Mouse (Mus musculus) midbrain, postnatal 0 days (tissue): ENCODE results near the gene Vmn1r10. TPM values are rescaled to one million over a fixed set of nuclear protein-coding genes. Genes with fewer than 3 reads are reported as not detected.

Experiments used
- ATAC-seq: fragments of 200-750 bp; cut with Nextera tagmentation; 2 replicates; pipeline ENCODE4 v1.8.0; 2017; ENCODE audit warnings: moderate number of reproducible peaks, mild to moderate bottlenecking, moderate TSS enrichment, moderate library complexity; ENCODE audit not compliant: low FRiP score
- DNase-seq: peaks from one replicate; pipeline ENCODE4 v3.0.0-alpha.2; 2015; ENCODE audit warnings: low spot score
- H3K27ac ChIP-seq: fragments of 300-500 bp; sonication (generic); 2 replicates; pipeline ENCODE4 v1.5.1; 2014; ENCODE audit warnings: low read depth, mild to moderate bottlenecking, low read length, mixed read lengths
- H3K27me3 ChIP-seq: fragments of 300-500 bp; sonication (generic); 2 replicates; pipeline ENCODE4 v1.6.1; 2014; ENCODE audit warnings: low read length, control low read depth, mixed read lengths; ENCODE audit not compliant: insufficient read depth
- H3K36me3 ChIP-seq: fragments of 300-500 bp; sonication (generic); 2 replicates; pipeline ENCODE4 v1.6.1; 2014; ENCODE audit warnings: low read length, control low read depth, mixed read lengths; ENCODE audit not compliant: insufficient read depth
- H3K4me1 ChIP-seq: fragments of 300-500 bp; sonication (generic); 2 replicates; pipeline ENCODE4 v1.6.1; 2014; ENCODE audit warnings: mild to moderate bottlenecking, control low read depth, antibody characterized with exemption, low read length, mixed read lengths; ENCODE audit not compliant: insufficient read depth
- H3K4me2 ChIP-seq: fragments of 300-500 bp; sonication (generic); 2 replicates; pipeline ENCODE4 v1.6.1; 2014; ENCODE audit warnings: low read depth, mild to moderate bottlenecking, low read length, mixed read lengths; ENCODE audit not compliant: poor library complexity, severe bottlenecking
- H3K4me3 ChIP-seq: fragments of 300-500 bp; sonication (generic); 2 replicates; pipeline ENCODE4 v1.5.1; 2014; ENCODE audit warnings: low read depth, mild to moderate bottlenecking, low read length, moderate library complexity
- H3K9ac ChIP-seq: fragments of 300-500 bp; sonication (generic); replicated peaks from 2 replicates; pipeline ENCODE4 v1.6.1; 2014; ENCODE audit warnings: mild to moderate bottlenecking, low read length, moderate library complexity, mixed read lengths; ENCODE audit not compliant: poor library complexity, severe bottlenecking
- H3K9me3 ChIP-seq: fragments of 300-500 bp; sonication (generic); 2 replicates; pipeline ENCODE4 v1.6.1; 2016; ENCODE audit warnings: low read length, control low read depth
- CTCF ChIP-seq: IDR thresholded peaks from 2 replicates; pipeline ENCODE4 v1.5.1; 2016; ENCODE audit warnings: antibody characterized with exemption, mild to moderate bottlenecking
- WGBS: fragments of 180-500 bp; shearing (Covaris S2); extraction: QIAGEN DNeasy Blood & Tissue Kit; methylation state at CpG from one replicate; pipeline ENCODE4 v1.1.7; 2014; 5-methylcytosine and 5-hydroxymethylcytosine counted together
- polyA plus RNA-seq: library from polyadenylated mRNA; unstranded; fragments of >200 nt; fragmentation: Nextera tagmentation; extraction: Ambion mirVana; gene quantifications from 2 replicates; pipeline ENCODE4 v1.2.1, GENCODE M21; 2015
- total RNA-seq: library from RNA; depleted of rRNA; stranded (reverse); fragments of >200 nt; gene quantifications from 2 replicates; pipeline ENCODE4 v1.2.3, GENCODE M21; 2014; rRNA removed

Vmn1r10 gene
- not detected in 2 replicates for total RNA-seq
- polyA plus RNA-seq, result not detected in 2 replicates

DNA sequence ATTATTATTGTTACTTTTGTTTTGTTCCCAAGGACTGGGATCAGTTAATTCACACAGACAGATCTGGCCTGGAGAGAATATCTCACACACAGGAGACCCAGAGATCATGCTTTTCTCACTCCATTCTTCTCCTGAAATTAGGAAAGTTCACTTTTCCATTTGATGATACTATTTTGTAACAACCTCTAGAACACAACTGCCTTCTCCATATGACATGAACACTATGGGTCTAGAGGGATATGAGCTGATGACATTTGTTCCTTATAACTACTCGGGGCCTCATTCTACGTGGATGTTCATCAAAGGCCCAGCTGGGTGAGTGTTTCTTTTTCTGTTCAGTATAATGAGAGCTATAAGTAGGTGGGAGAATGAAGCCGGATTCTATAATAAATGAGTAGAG lies at the start of gene Vmn1r10:
Vmn1r10 (plus strand) TSS at position 301 of the 400 bp plus-strand sequence.
- Histone ChIP-seq H3K27ac (no peak within 1 kb of the TSS), H3K4me2 (no peak within 1 kb of the TSS), H3K9me3 (no peaks in the 10 kb centered on the region), H3K9ac (no peak within 1 kb of the TSS), H3K4me1 (no peaks in the 10 kb centered on the region), H3K27me3 (no peaks in the 10 kb centered on the region), H3K4me3 (no peak within 1 kb of the TSS), H3K36me3 (no peaks in the 10 kb centered on the region)
- WGBS, result 85% methylated on average over 3 of the region's 3 CpGs
- DNase-seq, result no peak
- TF ChIP-seq CTCF, result no peak
- no peak for ATAC-seq

DNA sequence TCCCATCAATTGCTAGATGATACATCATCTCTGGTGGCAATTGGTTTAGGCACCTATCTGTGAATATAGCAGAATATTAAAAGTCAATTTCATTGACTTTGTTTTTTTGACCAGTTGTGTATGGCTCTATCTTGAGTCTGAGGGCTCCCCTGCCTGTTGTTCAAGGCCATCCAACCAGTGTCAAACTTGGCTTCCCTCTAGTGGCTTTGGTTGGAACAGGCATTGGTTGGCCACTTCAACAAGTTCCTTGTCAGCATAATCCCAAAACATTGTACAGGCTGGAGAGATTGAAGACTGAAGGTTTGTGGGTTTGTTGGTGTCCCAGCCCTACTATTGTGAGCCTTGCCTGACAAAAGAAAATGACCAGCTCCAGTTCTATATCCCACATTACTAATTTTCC lies 45.5 kb upstream of the Vmn1r10 start:
- DNase-seq, result no peak
- no peaks in the 10 kb centered on the region for H3K9me3 ChIP-seq
- TF ChIP-seq CTCF, result peak; percentile 5; the same call in 1 of the 2 replicates
- H3K4me3 ChIP-seq, result no peak overlapping the region
- no peak overlapping the region for H3K4me2 ChIP-seq
- no peak for ATAC-seq
- H3K27ac ChIP-seq, result no peak overlapping the region
- no peaks in the 10 kb centered on the region for H3K4me1 ChIP-seq
- no peaks in the 10 kb centered on the region for H3K36me3 ChIP-seq
- H3K27me3 ChIP-seq, result no peaks in the 10 kb centered on the region
- no peak overlapping the region for H3K9ac ChIP-seq

DNA sequence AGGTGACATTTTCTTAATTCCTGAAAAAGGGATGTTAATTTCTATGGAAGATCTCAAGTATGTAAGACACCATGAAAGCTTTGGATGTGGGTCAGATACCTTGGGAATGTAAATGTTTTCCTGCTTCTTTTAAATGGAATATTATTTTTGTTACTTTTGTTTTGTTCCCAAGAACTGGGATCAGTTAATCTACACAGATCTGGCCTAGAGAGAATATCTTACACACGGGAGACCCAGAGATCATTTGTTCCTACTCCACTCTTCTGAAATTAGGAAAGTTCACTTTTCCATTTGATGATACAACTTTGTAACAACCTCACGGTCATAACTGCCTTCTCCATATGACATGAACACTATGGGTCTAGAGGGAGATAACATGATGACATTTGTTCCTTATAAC lies 42.8 kb upstream of the Vmn1r10 start, which contains the start of gene Vmn1r9:
Vmn1r9 (plus strand) TSS at position 301 of the 400 bp plus-strand sequence.
- Histone ChIP-seq H3K4me2 (no peak within 1 kb of the TSS), H3K9me3 (no peaks in the 10 kb centered on the region), H3K27me3 (no peaks in the 10 kb centered on the region), H3K36me3 (no peaks in the 10 kb centered on the region), H3K4me1 (no peaks in the 10 kb centered on the region), H3K4me3 (no peak within 1 kb of the TSS), H3K9ac (no peak within 1 kb of the TSS), H3K27ac (no peak within 1 kb of the TSS)
- WGBS, result 81% methylated on average over 2 of the region's 2 CpGs
- ATAC-seq (no peak), DNase-seq (no peak)
- no peak for TF ChIP-seq CTCF

DNA sequence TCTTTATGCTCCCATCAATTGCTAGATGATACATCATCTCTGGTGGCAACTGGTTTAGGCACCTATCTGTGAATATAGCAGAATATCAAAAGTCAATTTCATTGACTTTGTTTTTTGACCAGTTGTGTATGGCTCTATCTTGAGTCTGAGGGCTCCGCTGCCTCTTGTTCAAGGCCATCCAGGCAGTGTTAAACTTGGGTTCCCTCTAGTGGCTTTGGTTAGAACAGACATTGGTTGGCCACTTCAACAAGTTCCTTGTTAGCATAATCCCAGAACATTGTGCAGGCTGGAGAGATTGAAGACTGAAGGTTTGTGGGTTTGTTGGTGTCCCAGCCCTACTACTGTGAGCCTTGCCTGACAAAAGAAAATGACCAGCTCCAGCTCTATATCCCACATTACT lies 2.9 kb upstream of the Vmn1r10 start:
- H3K4me1 ChIP-seq, result no peaks in the 10 kb centered on the region
- no peak for TF ChIP-seq CTCF
- no peak for DNase-seq

DNA sequence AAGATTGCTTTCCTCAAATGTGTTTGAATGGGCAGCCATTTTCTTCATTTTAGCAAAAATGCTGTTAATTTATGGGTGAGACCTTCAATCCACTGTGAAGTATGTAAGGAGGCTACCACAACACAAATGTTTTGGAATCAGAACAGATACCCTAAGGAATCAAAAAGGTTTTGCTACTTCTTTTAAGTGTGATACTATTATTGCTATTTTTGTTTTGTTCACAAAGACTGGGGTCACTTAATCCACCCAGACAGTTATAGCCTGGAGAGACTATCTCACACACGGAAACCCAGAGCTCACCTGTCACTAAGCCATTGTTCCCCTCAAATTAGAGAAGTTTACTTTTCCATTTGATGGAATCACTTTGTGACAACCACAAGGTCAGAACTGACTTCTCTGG lies 23.9 kb downstream of the Vmn1r10 start, which contains the start of gene Vmn1r11:
Vmn1r11 (plus strand) TSS at position 301 of the 400 bp plus-strand sequence.
- DNase-seq, result no peak
- ATAC-seq, result no peak
- Histone ChIP-seq H3K27me3 (no peaks in the 10 kb centered on the region), H3K4me2 (no peak within 1 kb of the TSS), H3K9me3 (no peaks in the 10 kb centered on the region), H3K27ac (no peak within 1 kb of the TSS), H3K9ac (no peak within 1 kb of the TSS), H3K36me3 (no peaks in the 10 kb centered on the region), H3K4me1 (no peaks in the 10 kb centered on the region), H3K4me3 (no peak within 1 kb of the TSS)
- WGBS, result 63% methylated on average over 1 of the region's 1 CpGs
- no peak for TF ChIP-seq CTCF

More for the DNA sequence above, 2.9 kb upstream of the Vmn1r10 start:
- Histone ChIP-seq H3K4me2 (no peak overlapping the region), H3K4me3 (no peak overlapping the region), H3K27ac (no peak overlapping the region), H3K9ac (no peak overlapping the region), H3K36me3 (no peaks in the 10 kb centered on the region), H3K9me3 (no peaks in the 10 kb centered on the region), H3K27me3 (no peaks in the 10 kb centered on the region)
- ATAC-seq, result no peak
- WGBS, result 83% methylated on average over 1 of the region's 1 CpGs

DNA sequence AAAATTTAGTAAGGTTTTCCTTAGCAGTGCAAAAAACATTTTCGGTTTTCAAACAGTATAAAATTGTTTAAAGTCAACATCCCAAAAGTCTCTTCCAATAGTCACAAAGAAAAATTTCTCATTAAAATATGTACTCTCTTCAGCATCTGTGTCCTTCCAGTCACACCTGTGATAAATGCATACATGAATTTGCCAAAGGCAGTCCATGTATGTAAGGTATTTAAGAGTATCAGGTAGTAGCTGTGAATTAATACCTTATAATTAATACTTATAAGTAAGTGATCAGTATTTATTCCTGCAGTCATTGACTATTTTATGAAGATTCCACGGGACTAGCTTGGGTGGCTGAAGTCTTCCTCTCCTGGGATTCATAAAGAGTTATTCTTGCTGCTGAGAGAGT lies 47.4 kb downstream of the Vmn1r10 start, which contains the start of gene Vmn1r12:
Vmn1r12 (plus strand) TSS at position 301 of the 400 bp plus-strand sequence.
- TF ChIP-seq CTCF, result no peak
- DNase-seq, result no peak
- Histone ChIP-seq H3K27ac (no peak within 1 kb of the TSS), H3K4me3 (no peak within 1 kb of the TSS), H3K36me3 (no peaks in the 10 kb centered on the region), H3K9me3 (no peaks in the 10 kb centered on the region), H3K27me3 (no peaks in the 10 kb centered on the region), H3K4me1 (no peaks in the 10 kb centered on the region), H3K4me2 (no peak within 1 kb of the TSS), H3K9ac (no peak within 1 kb of the TSS)
- WGBS, result 87% methylated on average over 2 of the region's 2 CpGs
- no peak for ATAC-seq

Other genes starting within 250 kb of the Vmn1r10 start
- gene Nt5c3, start 185.5 kb upstream of the Vmn1r10 start, total RNA-seq, result 83.2 and 98.4 TPM in 2 replicates
- 181 and 182 TPM in 2 replicates for gene Nt5c3, start 185.5 kb upstream of the Vmn1r10 start, polyA plus RNA-seq
- gene Vmn1r4, start 185.4 kb upstream of the Vmn1r10 start, total RNA-seq, result 0.33 and 1.7 TPM in 2 replicates
- gene Vmn1r4, start 185.4 kb upstream of the Vmn1r10 start, polyA plus RNA-seq, result 0.46 and 0.88 TPM in 2 replicates
- gene Vmn1r5, start 139.2 kb upstream of the Vmn1r10 start, total RNA-seq, result not detected in 2 replicates
- gene Vmn1r5, start 139.2 kb upstream of the Vmn1r10 start, polyA plus RNA-seq, result not detected in 2 replicates
- not detected in 2 replicates for gene Vmn1r6, start 112.2 kb upstream of the Vmn1r10 start, total RNA-seq
- gene Vmn1r6, start 112.2 kb upstream of the Vmn1r10 start, polyA plus RNA-seq, result not detected in 2 replicates
- gene Vmn1r7, start 84.1 kb upstream of the Vmn1r10 start, total RNA-seq, result not detected in 2 replicates
- gene Vmn1r7, start 84.1 kb upstream of the Vmn1r10 start, polyA plus RNA-seq, result not detected in 2 replicates
- gene Vmn1r8, start 77.2 kb upstream of the Vmn1r10 start, total RNA-seq, result not detected in 2 replicates
- gene Vmn1r8, start 77.2 kb upstream of the Vmn1r10 start, polyA plus RNA-seq, result not detected in 2 replicates
- not detected in 2 replicates for gene Vmn1r9, start 42.7 kb upstream of the Vmn1r10 start, total RNA-seq
- gene Vmn1r9, start 42.7 kb upstream of the Vmn1r10 start, polyA plus RNA-seq, result not detected in 2 replicates
- not detected in 2 replicates for gene Vmn1r11, start 24.0 kb downstream of the Vmn1r10 start, total RNA-seq
- not detected in 2 replicates for gene Vmn1r11, start 24.0 kb downstream of the Vmn1r10 start, polyA plus RNA-seq
- gene Vmn1r12, start 47.5 kb downstream of the Vmn1r10 start, total RNA-seq, result not detected in 2 replicates
- gene Vmn1r12, start 47.5 kb downstream of the Vmn1r10 start, polyA plus RNA-seq, result not detected in 2 replicates
- not detected in 2 replicates for gene Vmn1r13, start 93.8 kb downstream of the Vmn1r10 start, total RNA-seq
- not detected in 2 replicates for gene Vmn1r13, start 93.8 kb downstream of the Vmn1r10 start, polyA plus RNA-seq
- gene Vmn1r14, start 122.2 kb downstream of the Vmn1r10 start, total RNA-seq, result not detected in 2 replicates
- gene Vmn1r14, start 122.2 kb downstream of the Vmn1r10 start, polyA plus RNA-seq, result not detected in 2 replicates
- gene Vmn1r15, start 148.5 kb downstream of the Vmn1r10 start, total RNA-seq, result not detected in 2 replicates
- not detected in 2 replicates for gene Vmn1r15, start 148.5 kb downstream of the Vmn1r10 start, polyA plus RNA-seq
- not detected in 2 replicates for gene Vmn1r16, start 220.0 kb downstream of the Vmn1r10 start, total RNA-seq
- not detected in 2 replicates for gene Vmn1r16, start 220.0 kb downstream of the Vmn1r10 start, polyA plus RNA-seq